Mouse (Mus musculus) lung, postnatal 14 days (tissue): ENCODE results near the gene Wdr27.
"Not testable (repeated sequence)": the region's sequence is repeated elsewhere in the genome, so short reads cannot be mapped to it uniquely, and the experiment has no call there.

Experiments used
- DNase-seq: peaks from one replicate; pipeline ENCODE4 v3.0.0; 2021

Wdr27 gene

DNA sequence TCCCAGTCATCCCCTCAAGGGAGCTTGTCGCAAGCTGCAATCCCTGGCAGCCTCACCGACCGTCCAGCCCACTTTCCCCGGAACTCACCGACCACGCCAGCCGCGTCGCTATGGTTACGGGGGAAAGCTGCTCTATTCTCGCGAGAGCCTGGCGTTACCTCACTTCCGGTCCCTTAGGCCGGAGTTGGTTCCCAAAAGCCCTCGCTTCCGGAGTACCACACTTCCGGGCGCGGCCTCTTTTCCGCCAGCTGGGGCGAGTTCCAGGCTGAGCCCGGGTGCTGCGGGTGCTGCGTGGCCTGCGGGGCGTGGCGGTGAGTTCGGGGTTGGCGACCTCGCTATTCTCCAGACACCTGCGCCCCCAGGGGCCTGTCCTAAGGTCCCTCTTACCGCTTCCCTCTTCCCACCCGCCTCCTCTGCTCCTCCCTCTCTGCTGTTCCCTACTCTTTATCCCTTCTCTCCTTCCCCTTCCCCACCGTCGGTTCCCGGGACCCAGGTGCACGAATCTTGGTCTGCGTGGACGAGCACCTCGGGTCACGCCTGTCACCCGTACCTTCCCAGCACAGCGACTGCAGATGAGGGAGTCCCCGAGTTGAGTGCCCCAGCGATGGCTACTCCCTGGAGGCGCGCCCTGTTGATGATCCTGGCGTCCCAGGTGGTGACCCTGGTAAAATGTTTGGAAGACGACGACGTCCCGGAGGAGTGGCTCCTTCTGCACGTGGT lies at the start of gene Wdr27, which contains the start of gene 1600012H06Rik:
Gene Wdr27 (minus strand): TSS at position 150 of the 720 bp plus-strand sequence.
Gene 1600012H06Rik (plus strand): TSS at position 176 of the 720 bp plus-strand sequence.
- DNase-seq: peak; percentile 100

DNA sequence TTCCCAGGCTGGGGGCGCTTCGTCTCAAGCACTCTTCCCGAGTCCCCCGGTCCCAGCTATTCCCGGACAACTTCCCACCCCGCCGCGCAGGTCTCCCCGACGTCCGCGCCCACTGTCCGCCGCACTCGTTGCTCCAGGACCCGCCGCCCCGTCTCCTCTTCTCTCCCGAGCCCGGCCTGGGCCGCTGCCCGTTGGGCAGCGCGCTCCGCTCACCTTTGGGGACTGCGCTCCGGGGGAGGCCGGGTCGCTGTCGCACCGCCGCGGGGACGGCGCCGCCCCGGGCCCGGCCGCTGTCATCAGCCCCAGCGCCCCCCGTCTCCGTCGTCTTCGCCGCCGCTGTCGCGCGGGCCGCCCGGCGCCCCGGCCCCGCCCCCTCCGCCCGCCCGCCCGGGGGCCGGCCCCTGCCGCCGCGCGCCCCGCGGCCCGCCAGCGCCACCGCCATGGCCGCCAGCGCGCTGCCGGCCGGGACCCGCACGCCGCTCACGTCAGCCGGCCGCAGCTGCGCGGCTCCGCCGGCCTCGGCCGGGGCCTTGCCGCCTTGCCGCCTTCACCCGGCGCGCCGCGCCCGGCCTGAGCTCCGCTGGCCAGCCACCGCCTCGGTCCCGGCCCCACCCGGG lies 49.7 kb upstream of the Wdr27 start:
- DNase-seq: not testable (repeated sequence)

DNA sequence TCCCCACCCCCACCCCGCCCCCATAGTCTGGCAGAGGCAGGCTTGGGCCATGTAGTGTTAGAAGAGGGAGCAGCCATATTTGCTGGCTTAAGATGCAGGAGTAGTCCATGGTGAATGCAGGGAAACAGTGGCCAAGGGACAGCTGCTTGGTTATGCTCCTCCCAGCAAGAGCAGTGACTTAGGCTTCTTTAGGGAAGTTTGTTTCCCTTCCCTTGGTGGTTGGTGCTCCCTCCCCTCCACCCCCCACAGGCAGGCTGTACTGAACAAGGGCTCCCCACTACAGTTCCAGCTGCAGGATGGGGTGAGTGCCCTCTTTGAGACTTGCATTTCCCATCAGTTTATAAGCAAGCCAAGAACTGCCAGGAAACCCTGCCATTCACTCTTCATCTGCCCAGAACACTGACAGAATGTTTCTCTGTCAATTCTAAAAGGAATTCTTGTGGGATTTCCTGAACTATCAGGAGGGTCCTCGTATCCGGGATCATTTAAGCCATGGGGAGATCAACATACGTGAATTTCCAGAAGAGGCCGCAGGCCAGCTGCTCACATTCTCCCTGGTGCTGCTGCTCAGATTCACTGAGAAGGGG lies 47.3 kb upstream of the Wdr27 start:
- not testable (repeated sequence) for DNase-seq

DNA sequence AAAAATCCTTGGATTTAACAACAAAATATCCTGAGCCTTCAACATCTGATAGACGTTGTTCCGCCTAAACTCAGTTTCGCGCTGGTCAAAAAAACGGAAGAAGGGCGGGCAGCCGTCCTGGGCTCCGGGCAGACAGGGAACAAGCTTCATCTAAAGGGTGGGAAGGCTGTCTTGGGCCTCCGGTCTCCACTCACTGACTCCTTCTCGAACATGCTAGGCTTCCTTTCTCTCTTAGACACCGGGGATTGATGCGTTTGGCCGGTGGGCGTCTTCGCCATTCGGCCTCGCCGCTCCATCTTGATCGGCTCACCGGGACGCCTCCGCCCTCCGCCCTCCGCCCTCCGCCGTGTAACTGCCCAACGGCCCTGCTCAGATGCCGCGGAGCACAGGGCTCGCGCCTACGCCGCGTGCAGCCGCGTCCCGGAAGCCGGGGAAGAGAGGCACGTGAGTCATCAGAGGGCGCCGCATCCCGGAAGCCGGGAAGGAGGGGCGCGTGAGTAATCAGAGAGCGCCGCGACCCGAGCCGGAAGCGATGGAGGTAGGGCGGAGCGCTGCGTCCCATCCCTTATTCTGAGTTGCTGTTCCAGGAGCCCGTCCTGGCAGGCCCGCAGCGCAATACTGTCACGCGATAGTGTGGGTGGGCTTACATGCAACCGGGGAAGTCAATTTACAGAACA lies 35.5 kb upstream of the Wdr27 start, which contains the start of the genes 9030025P20Rik and Gm3417:
Gene 9030025P20Rik (plus strand): TSS at position 107 of the 677 bp plus-strand sequence.
Gene Gm3417 (minus strand): TSS at position 429 of the 677 bp plus-strand sequence.
- not testable (repeated sequence) for DNase-seq

DNA sequence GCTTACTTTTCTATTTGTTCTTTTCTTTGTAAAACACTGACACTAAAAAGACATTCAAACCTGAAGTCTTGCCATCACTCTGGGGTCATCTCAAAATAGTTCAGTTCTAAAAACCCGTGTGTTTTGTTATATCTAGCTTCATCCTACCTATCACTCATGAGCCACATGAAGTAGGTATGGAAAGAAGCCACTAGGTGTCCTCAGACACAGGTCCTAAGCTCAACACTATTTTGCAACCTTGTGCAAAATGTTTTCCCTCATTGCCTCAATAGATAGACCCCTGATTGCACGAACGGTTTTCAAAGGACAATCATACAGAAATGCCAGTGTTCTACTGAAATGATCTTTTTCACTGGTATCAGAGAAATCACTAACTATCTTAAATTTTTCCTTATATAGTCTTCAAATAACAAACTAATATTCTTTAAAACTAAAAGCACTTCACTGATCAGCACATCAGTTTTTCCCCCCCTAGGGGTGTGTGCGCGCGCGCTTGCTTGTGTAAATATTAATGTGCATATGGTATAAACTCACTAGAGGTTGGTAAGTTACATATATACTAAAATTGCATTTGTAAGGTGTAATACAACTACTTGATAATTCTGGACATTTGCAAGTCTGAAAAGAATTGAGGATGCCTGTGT lies 34.9 kb upstream of the Wdr27 start:
- DNase-seq: not testable (repeated sequence)

DNA sequence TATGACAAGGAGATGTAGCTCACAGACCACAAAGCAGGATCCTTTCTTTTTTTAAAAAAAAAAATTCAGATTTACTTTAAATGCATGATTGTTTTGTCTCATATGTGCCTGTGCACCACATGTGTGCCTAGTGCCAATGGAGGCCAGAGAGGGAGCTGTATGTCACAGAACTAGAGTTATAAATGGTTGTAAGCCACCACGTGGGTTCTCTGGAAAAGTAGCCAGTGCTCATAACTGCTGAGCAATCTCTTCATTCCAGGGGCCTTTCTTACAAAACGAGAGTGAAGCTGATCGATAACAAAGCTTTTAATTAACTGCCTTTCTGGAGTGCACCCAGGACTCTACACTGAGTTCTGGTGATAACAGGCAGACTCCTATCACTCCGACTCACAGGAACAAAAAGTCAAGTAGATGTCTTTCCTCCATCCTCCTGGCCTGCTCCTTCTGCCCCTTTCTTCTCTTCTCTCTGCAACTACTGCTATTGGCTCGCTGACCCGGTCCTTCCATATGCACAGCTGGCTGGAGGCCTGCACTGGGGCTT lies 25.5 kb upstream of the Wdr27 start:
- DNase-seq: not testable (repeated sequence)

DNA sequence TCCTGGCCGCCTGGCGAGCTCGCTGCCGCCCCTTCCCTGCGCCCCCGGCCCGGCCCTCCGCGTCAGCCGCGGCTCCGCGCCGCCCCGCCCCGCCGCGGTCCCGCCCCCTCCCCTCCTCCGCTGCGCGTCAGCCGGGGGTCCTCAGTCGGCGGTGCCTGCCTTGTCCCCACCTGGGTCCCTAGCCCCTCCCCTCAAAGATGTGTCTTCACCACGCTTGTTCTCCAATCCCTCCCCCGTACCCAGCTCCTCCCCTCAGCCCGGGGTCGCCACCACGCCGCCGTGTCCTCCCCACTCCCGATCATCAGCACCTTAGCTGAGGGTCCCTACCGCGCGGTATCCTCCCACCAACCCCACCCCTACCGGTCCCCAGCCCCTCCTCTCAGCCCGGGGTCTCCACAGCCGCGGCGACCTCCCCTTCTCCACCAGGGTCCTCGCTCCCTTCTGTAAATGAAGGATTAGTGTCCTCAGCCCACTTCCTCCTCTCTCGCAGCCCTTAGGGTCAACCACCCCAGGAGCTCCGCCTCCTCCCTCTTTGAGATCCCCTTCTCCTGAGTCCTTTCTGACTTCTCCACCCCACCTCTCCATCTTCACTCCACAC lies 18.7 kb upstream of the Wdr27 start:
- not testable (repeated sequence) for DNase-seq

DNA sequence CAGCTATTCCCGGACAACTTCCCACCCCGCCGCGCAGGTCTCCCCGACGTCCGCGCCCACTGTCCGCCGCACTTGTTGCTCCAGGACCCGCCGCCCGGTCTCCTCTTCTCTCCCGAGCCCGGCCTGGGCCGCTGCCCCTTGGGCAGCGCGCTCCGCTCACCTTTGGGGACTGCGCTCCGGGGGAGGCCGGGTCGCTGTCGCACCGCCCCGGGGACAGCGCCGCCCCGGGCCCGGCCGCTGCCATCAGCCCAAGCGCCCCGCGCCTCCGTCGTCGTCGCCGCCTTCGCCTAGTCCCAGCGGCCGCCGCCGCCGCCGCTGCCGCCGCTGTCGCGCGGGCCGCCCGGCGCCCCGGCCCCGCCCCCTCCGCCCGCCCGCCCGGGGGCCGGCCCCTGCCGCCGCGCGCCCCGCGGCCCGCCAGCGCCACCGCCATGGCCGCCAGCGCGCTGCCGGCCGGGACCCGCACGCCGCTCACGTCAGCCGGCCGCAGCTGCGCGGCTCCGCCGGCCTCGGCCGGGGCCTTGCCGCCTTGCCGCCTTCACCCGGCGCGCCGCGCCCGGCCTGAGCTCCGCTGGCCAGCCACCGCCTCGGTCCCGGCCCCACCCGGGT lies 18.1 kb upstream of the Wdr27 start, which contains the start of gene Phf10:
Gene Phf10 (minus strand): TSS at position 323 of the 606 bp plus-strand sequence.
- peak; percentile 25 for DNase-seq

DNA sequence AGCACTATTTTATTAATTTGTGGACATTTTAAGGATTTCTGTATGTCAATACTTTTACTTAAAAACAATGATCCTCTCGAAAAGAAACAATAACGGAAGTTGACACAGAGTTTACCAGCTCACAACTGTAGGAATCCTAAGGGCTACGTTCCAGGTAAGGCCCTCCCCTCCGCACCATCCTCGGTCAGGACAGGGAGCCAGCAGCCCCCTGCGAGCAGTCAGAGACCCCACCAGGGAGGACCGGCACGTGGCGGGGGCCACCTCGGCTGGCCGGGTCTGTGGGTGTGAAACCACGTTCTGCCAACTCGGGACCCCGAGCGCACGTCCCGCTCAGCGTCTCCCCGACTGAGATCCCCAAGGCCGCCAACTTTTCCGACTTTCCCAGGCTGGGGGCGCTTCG lies 17.6 kb upstream of the Wdr27 start:
- no peak for DNase-seq

DNA sequence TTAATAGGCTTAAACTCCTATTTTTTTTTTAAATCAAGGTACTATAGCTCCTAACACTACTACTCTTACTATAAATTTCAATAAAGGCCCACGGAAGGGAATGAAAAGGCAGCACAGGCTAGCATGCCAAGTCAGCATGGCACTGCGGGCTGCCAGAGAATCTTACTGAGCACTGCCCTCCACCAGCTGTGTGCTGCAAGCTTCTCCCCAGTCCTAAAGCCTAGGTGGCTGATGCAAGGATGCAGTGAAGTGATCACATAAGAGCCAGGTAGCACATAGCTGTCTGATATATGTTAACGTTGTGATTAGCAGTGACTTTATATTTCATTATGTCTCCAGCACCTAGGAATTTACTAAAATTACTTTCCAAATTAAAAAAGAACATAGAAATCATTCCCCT lies 17.0 kb upstream of the Wdr27 start:
- DNase-seq: no peak

DNA sequence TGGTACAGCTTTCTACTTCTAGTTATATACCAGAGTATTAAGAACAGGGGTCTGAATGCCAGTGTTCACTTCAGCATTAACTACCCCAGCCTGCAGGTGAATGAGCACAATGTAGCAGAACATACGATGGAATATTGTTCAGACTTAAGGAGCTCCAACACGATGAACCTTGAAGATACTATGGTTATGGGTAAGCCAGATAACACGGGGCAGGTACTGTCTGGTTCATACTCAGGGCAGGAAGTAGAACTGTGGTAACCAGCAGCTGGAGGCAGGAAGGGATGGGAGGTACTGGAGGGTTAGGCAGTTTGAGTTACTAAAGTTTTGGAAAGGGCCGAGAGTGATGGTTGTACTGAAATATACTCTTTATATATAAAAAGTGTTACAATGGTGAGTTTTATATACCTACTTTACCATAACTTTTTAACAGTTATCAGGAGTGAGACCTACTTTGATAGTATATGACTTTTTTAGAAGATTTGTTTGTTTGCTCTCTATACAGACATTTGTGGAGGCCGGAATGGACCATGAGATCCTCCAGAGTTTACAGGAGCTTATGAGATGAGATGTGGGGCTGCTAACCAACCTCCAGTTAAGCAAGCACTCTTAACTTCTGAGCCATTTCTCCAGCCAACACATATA lies 15.8 kb upstream of the Wdr27 start:
- DNase-seq: no peak

DNA sequence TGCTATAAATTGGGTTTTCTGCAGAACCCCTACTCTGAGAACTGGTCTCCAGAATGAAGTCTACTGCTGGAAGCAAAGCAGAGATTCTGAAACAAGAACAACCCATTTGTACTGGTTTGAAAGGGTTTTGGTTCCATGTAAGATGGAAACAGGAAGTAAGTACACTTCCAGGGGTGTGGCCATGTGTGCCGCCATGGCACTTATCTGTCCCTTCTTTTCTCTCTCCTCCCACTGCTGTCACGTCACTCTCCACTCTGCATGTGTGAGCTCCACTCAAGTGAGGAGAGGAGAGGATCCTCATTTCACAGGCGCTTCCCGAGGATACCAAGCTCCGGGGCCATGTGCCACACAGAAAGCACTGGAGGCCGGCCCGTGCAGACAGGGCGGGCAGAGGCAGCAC lies 10.5 kb upstream of the Wdr27 start:
- DNase-seq: no peak

DNA sequence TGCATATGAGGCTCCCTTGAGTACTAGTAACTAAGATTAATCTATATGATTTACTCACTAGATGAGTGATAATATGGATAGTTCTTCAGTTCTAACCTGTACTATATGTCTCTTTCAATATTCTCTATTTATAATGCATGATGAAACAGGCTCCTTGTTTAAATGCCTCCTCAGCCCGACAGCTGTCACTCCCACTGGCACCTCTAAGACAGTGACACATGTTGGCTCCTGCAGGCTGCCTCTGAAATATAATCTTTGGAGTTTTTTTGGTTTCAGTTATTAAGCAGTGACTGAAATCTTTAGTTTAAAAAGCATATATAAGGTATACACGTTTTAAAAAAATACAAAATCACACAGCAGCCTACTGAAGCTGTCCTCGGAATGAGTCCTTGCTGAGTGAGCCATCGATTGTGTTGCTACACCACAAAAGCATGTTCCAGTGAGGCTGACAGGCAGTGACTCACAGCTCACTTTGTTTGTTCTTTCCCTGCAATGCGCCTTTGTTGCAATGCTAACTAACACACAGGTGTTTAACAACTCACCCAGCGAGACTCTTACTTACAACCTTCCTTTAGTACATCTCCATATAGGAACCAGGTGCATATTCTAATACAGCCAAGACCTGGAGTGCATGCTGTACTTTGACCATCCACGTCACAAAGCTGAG lies 6.3 kb upstream of the Wdr27 start:
- DNase-seq: no peak

DNA sequence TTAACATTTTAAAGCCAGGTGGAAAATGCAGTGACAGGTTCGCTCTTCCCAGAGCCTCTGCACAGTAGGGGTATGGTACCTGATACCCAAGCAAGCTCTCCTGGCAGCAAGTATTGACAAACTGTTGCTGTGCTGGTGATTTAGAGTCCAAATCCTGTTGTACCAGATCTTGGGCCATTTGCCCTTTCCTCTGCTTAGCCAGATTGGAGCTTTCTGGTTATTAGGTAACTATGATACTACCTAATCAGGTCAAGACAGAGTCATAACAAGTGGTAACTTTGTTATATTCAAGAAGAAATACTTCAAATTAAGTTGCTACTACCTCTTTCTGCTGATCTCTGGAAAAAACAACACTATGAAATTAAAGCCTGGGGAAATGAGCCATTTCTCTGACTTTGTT lies 1.6 kb upstream of the Wdr27 start:
- DNase-seq: no peak

DNA sequence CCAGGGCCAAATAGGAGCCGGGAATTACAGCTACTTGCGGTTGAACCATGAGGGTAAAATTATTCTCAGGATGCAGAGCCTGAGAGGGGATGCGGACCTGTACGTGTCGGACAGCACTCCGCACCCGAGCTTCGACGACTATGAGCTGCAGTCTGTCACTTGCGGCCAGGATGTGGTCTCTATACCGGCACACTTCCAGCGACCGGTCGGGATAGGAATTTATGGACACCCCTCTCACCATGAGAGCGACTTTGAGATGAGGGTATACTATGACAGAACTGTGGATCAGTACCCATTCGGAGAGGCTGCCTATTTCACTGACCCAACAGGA lies 736 bp upstream of the Wdr27 start:
- no peak for DNase-seq

DNA sequence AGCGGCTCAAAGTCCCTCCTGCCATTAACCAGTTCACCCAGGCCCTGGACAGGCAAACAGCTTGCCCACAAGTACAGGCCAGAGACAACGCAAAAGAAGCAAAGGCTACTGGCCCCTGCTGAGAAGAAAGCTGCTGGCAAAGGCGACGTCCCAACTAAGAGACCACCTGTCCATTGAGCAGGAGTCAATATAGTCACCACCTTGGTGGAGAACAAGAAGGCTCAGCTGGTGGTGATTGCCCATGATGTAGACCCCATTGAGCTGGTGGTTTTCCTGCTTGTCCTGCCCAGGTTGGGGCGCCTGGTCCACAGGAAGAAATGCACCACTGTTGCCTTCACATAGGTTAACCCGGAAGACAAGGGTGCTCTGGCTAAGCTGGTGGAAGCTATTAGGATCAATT lies 777 bp downstream of the Wdr27 start:
- not testable (repeated sequence) for DNase-seq

DNA sequence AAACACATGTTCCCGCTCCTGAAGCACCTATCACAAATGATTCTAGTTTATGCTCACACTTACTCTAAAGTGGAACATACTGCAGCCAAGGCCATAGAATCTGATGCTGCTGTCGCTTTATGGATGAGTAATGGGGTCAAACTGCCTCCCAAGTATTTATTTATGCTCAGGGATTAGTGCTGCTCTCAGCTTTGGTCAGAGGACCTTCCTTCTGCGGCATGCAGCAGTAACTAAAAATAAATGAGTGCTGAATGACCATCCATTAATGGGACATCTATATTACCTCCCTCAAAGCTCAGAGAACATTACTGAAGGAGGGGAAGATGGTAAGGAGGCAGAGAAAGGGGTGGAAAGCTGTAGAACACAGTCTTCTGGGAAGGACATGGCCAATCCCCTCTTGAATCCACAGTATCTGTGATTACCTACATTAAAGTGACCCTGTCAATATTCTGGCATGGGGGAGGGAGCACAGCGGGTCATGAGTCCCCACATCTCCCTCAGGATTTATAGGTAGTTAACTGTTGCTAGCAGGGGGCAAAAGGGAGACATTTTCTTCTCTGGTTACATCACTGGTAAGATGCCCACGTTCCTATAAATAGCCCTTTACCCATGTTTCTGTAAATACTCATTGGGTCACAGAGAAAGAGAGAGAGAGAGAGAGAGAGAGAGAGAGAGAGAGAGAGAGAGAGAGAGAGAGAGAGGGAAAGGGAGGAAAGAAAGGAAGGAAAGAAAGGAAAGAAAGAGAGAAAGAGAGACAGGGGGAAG lies 6.9 kb downstream of the Wdr27 start:
- no peak for DNase-seq

DNA sequence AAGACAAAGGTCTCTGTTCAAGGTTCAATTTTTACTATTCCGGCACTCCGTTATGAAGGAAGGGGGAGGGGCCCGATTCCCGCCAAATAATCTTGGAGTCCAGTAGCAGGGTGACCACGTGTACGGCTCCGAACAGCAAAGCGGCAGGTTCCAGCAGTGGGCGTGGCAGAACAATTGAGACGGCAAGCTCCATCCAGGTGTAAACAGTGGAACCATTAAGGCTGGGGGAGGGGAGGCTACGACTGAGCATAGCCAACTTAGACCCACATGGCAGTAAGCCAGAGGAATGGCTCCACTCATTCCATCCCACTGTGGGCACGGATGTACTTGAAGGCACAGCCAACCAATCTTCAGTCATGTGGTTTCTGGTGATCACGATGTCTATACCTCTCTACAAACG lies 7.7 kb downstream of the Wdr27 start:
- DNase-seq: not testable (repeated sequence)

DNA sequence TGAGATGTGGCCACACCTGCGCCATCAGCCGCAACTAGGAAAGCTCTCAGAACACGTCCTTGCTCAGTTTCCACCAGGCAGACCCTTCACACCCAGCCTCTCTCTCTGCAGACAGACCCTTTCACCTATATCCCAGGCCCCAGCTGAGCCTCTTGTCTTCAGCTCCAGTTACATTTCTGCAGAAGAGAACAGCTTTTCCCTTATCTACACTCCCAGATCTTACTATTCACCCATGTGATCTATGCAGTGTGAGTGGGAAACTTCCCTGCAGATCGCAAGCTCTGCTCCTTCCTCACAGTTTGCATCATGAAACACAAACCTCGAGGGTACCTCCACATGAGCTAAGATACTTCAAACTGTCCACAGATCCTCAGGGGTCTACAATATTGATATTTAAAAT lies 11.5 kb downstream of the Wdr27 start:
- DNase-seq: no peak

DNA sequence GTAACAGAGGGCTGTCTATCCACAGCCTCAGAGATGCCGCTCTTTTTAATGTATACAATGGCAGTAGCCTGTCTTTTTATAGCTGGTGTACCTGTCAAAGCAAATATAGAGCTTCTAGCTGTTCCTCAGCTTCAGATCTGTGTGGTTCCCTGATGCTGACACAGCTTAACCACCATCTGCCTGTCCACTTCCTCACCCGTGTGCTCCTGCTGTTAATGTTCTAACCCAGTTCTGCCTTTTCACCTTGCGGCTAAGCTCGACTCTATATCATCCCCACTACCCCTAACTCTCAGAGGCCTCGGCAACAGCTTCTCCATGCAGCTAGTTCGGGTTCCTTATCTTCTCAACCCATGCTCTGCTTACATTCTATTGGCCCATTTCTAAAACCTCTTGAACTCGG lies 12.3 kb downstream of the Wdr27 start:
- no peak for DNase-seq
